Mouse (Mus musculus): Measurements from ENCODE around the gene Dcp1b. TPM values are rescaled to one million over a fixed set of nuclear protein-coding genes. Genes with fewer than 3 reads are reported as not detected.

Dcp1b gene
- polyA plus RNA-seq (2015; fragmentation: Illumina TruSeq; extraction: RNeasy Lipid Tissue Mini Kit (QIAGEN cat#74804); ENCODE audit: low read depth, low replicate concordance) = 9.5 TPM

DNA sequence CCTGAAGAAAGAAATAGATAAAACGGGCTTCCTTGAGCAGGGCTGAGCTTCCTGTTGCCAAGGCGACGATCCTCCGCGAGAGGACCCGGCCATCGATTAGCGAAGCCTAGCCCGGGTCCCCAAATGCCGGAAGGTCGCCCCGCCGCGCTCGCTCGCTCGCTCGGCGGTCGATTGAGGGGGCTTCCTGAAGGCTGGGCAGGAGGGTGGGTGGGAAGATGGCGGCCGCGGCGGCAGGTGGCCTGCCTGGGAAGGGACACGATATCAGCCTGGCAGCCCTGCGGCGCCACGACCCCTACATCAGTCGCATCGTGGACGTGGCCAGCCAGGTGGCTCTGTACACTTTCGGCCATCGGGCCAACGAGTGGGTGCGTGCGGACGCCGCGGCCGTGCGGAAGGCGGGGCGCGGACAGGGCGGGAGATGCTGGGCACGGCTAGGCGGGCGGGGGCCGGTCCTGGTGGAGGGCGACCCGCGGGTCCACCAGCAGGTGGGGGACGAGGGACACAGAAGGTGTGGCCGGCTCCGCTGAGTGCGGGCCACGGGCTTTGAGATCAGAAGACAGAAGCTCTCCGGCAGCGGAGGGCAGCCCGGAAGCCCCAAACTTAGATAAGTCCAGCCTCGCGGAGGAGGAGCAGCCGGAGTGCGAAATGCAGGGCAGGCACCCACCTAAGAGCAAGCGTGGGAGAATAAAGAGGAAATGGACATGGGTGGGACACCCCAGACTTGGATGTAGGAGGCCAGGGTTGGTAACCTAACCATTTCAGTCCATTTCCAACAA lies at the start of gene Dcp1b:
Gene Dcp1b, plus strand, starts transcription at position 176 of the 776 bp plus-strand sequence.

GRCm38 (mm10) chr6:119196382-119197305 lies 21.6 kb downstream of the Dcp1b start, which contains the start of gene Cacna1c:
Cacna1c (minus strand) TSS chr6:119196418.

GRCm38 (mm10) chr6:119236241-119236640 lies 61.2 kb downstream of the Dcp1b start, which contains the start of gene Cacna2d4:
Cacna2d4 (plus strand) TSS chr6:119236526.

Other genes with a start within 250 kb of the Dcp1b start
- gene Cacna1c, start 21.2 kb downstream of the Dcp1b start, polyA plus RNA-seq (2015; fragmentation: Illumina TruSeq; extraction: RNeasy Lipid Tissue Mini Kit (QIAGEN cat#74804); ENCODE audit: low read depth, low replicate concordance) = 17.9 TPM
- 3.3 TPM for gene Cacna2d4, start 61.3 kb downstream of the Dcp1b start, polyA plus RNA-seq (2015; fragmentation: Illumina TruSeq; extraction: RNeasy Lipid Tissue Mini Kit (QIAGEN cat#74804); ENCODE audit: low read depth, low replicate concordance)
- 46.9 TPM for gene Lrtm2, start 155.5 kb downstream of the Dcp1b start, polyA plus RNA-seq (2015; fragmentation: Illumina TruSeq; extraction: RNeasy Lipid Tissue Mini Kit (QIAGEN cat#74804); ENCODE audit: low read depth, low replicate concordance)
- gene Adipor2, start 242.5 kb downstream of the Dcp1b start, polyA plus RNA-seq (2015; fragmentation: Illumina TruSeq; extraction: RNeasy Lipid Tissue Mini Kit (QIAGEN cat#74804); ENCODE audit: low read depth, low replicate concordance) = 42.5 TPM

Data from brain, adult 10 weeks (tissue).